Mouse (Mus musculus) myocyte (in vitro differentiated cells): ENCODE results near the gene Klc2.
"Not testable (repeated sequence)": the region's sequence is repeated elsewhere in the genome, so short reads cannot be mapped to it uniquely, and the experiment has no call there.

Experiments
- CEBPB ChIP-seq: IDR thresholded peaks from 2 replicates; pipeline ENCODE4 v1.6.1; 2011; ENCODE audit warnings: mild to moderate bottlenecking, moderate library complexity; ENCODE audit not compliant: poor library complexity, insufficient read depth, severe bottlenecking
- MAX ChIP-seq: IDR thresholded peaks from one replicate; pipeline ENCODE4 v1.6.1; 2011; ENCODE audit warnings: low read depth, mild to moderate bottlenecking, control low read depth
- MYOG ChIP-seq, 3 experiments: IDR thresholded peaks; one replicate each; pipeline ENCODE4 v1.6.1; 2011; ENCODE audit warnings: control low read depth in 2 of 3, low read depth in 2 of 3, mild to moderate bottlenecking in 2 of 3; ENCODE audit not compliant: insufficient read length in 2 of 3, control insufficient read depth in 1 of 3, insufficient read depth in 1 of 3
- POLR2A ChIP-seq: IDR thresholded peaks from one replicate; pipeline ENCODE4 v1.6.1; 2011; ENCODE audit warnings: low read depth, mild to moderate bottlenecking, control low read depth, moderate library complexity; ENCODE audit not compliant: insufficient read length
- POLR2AphosphoS2 ChIP-seq: IDR thresholded peaks from one replicate; pipeline ENCODE4 v1.6.1; 2011; ENCODE audit warnings: low read depth, control low read depth; ENCODE audit not compliant: insufficient read length
- TCF12 ChIP-seq: IDR thresholded peaks from one replicate; pipeline ENCODE4 v1.6.1; 2011; ENCODE audit warnings: mild to moderate bottlenecking, control low read depth; ENCODE audit not compliant: poor library complexity, insufficient read depth, severe bottlenecking

DNA sequence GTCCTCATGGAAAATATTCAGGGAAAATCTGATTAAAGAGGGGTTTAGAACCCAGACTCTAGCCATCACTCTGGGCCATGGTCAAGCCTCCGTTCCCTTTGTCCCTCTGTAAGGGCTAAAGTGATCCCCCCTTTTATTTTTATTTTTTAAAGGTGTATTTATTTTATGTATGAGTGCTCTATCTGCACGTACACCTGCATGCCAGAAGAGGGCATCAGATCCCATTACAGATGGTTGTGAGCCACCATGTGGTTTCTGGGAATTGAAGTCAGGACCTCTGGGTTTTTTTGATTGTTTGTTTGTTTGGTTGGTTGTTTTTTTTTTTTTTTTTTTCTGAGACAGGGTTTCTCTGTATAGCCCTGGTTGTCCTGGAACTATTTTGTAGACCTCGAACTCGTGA lies 31.8 kb downstream of the Klc2 start:
- not testable (repeated sequence) for TF ChIP-seq POLR2A; POLR2AphosphoS2; MYOG (IDR thresholded peaks at IDR 0.05; ENCODE audit: control insufficient read depth in 1 of 3, insufficient read depth in 1 of 3, insufficient read length in 2 of 3, low read depth in 2 of 3); TCF12; MAX; CEBPB
